Comparison of ENCODE assay signal across 11 mouse cellular contexts in genomic region chr1:90207279-90207678, GRCm38 (mm10). TPM values are rescaled to one million over a fixed set of nuclear protein-coding genes. Genes with fewer than 3 reads are reported as not detected.
DNase-seq lines count a peak whose midpoint lies in the region; ATAC-seq lines count a peak whose summit lies in the region.
"Had no signal": no experiment of that assay in that cellular context is flagged by ENCODE, and none has a peak within 500 bp of the region (broad histone marks: within the 10 kb centered on the region; RNA-seq: fewer than 3 reads in every experiment).

No protein-coding gene starts in this region.

- intact Hi-C loops in left cerebral cortex, postnatal 10 days (cut with DNase I) = no loop called here

- H3K4me3 ChIP-seq in kidney, embryonic 16.5 days (ENCODE audit: low read length) = peak overlapping the region; percentile 62
- peak overlapping the region; percentile 76 for H3K4me3 ChIP-seq in embryonic facial prominence, embryonic 13.5 days
- H3K4me3 ChIP-seq in heart, embryonic 16.5 days (ENCODE audit: low read length) = peak overlapping the region; percentile 45
- peak overlapping the region; percentile 43 for H3K4me3 ChIP-seq in midbrain, embryonic 15.5 days

- DNase-seq in kidney, postnatal 25 days = no peak
- DNase-seq in adrenal gland, adult 8-10 months = no peak
- no peak for DNase-seq in left cerebral cortex, postnatal 10 days (ENCODE audit: extremely low spot score in 1 of 2, low spot score in 2 of 2)
- no peak for DNase-seq in layer of hippocampus, postnatal 10 days (ENCODE audit: low spot score in 2 of 2)
- DNase-seq: adrenal gland, postnatal 25 days had no signal

- 50% methylated on average over 6 of the region's 6 CpGs for WGBS in kidney, embryonic 16.5 days
- 56% methylated on average over 6 of the region's 6 CpGs for WGBS in embryonic facial prominence, embryonic 13.5 days
- 49% methylated on average over 6 of the region's 6 CpGs for WGBS in heart, embryonic 16.5 days
- 45% methylated on average over 6 of the region's 6 CpGs for WGBS in midbrain, embryonic 15.5 days

- H3K4me1 ChIP-seq in kidney, embryonic 16.5 days (ENCODE audit: insufficient read depth, low read length) = peaks cover 63% of the 10 kb centered on the region
- peaks cover 82% of the 10 kb centered on the region for H3K4me1 ChIP-seq in embryonic facial prominence, embryonic 13.5 days
- peaks cover 32% of the 10 kb centered on the region for H3K4me1 ChIP-seq in heart, embryonic 16.5 days (ENCODE audit: control insufficient read depth, insufficient read depth, low read length)
- H3K4me1 ChIP-seq in midbrain, embryonic 15.5 days = peaks cover 65% of the 10 kb centered on the region

- 0 out of 2 replicates have a peak overlapping the region, but pooled peaks have one; percentile 13 for H3K27ac ChIP-seq in kidney, embryonic 16.5 days (ENCODE audit: low read length)
- H3K27ac ChIP-seq in embryonic facial prominence, embryonic 13.5 days = peak overlapping the region; percentile 51; the same call in 1 of the 2 replicates
- H3K27ac ChIP-seq in heart, embryonic 16.5 days (ENCODE audit: low read length) = peak overlapping the region; percentile 14; the same call in 1 of the 2 replicates
- H3K27ac ChIP-seq in midbrain, embryonic 15.5 days = no peak overlapping the region
- H3K27ac ChIP-seq: macrophage had no signal

- H3K4me2 ChIP-seq in kidney, embryonic 16.5 days (replicated peaks; ENCODE audit: low read depth, low read length) = peak overlapping the region; percentile 57
- H3K4me2 ChIP-seq in embryonic facial prominence, embryonic 13.5 days = peak overlapping the region; percentile 77
- peak overlapping the region; percentile 57 for H3K4me2 ChIP-seq in heart, embryonic 16.5 days (ENCODE audit: low read depth, low read length)
- H3K4me2 ChIP-seq in midbrain, embryonic 15.5 days = peak overlapping the region; percentile 58

- H3K9me3 ChIP-seq in kidney, embryonic 16.5 days (ENCODE audit: low read length) = no peaks in the 10 kb centered on the region
- H3K9me3 ChIP-seq in embryonic facial prominence, embryonic 13.5 days = no peaks in the 10 kb centered on the region
- no peaks in the 10 kb centered on the region for H3K9me3 ChIP-seq in heart, embryonic 16.5 days (replicated peaks; ENCODE audit: control insufficient read depth, low read length)
- H3K9me3 ChIP-seq in midbrain, embryonic 15.5 days = no peaks in the 10 kb centered on the region

- peak overlapping the region; percentile 45 for H3K9ac ChIP-seq in kidney, embryonic 16.5 days (replicated peaks; ENCODE audit: low read length)
- peak overlapping the region; percentile 87 for H3K9ac ChIP-seq in embryonic facial prominence, embryonic 13.5 days
- H3K9ac ChIP-seq in heart, embryonic 16.5 days (ENCODE audit: low read length) = peak overlapping the region; percentile 8; the same call in 1 of the 2 replicates
- H3K9ac ChIP-seq in midbrain, embryonic 15.5 days = no peak overlapping the region

- no peaks in the 10 kb centered on the region for H3K27me3 ChIP-seq in kidney, embryonic 16.5 days (ENCODE audit: insufficient read depth, low read length)
- H3K27me3 ChIP-seq in embryonic facial prominence, embryonic 13.5 days = peaks cover 4% of the 10 kb centered on the region; the same call in 1 of the 2 replicates
- H3K27me3 ChIP-seq in heart, embryonic 16.5 days (ENCODE audit: control insufficient read depth, insufficient read depth, low read length) = peaks cover 11% of the 10 kb centered on the region
- peaks cover 7% of the 10 kb centered on the region; the same call in 1 of the 2 replicates for H3K27me3 ChIP-seq in midbrain, embryonic 15.5 days (replicated peaks)

- no peak for ATAC-seq in kidney, embryonic 16.5 days (ENCODE audit: low FRiP score, low TSS enrichment)
- no peak for ATAC-seq in embryonic facial prominence, embryonic 13.5 days (ENCODE audit: insufficient number of reproducible peaks, insufficient read depth, low FRiP score, low TSS enrichment, low read depth)
- no peak for ATAC-seq in heart, embryonic 16.5 days (replicated peaks; ENCODE audit: extremely low read depth, insufficient read depth, low FRiP score)
- no peak for ATAC-seq in midbrain, embryonic 15.5 days (replicated peaks)

- no peaks in the 10 kb centered on the region; the same call in 1 of the 2 replicates for H3K36me3 ChIP-seq in kidney, embryonic 16.5 days (ENCODE audit: insufficient read depth, low read length)
- peaks cover 22% of the 10 kb centered on the region for H3K36me3 ChIP-seq in embryonic facial prominence, embryonic 13.5 days
- no peaks in the 10 kb centered on the region for H3K36me3 ChIP-seq in heart, embryonic 16.5 days (ENCODE audit: control insufficient read depth, insufficient read depth)
- H3K36me3 ChIP-seq in midbrain, embryonic 15.5 days (replicated peaks) = no peaks in the 10 kb centered on the region

RNA-seq across cellular contexts. Expression of gene Ackr3, which starts 3.5 kb away (rescaled TPM):
- polyA plus RNA-seq in kidney, embryonic 16.5 days (2015; fragmentation: Nextera tagmentation; extraction: Ambion mirVana) = 51.8 and 54.0 TPM in 2 replicates
- 48.5 and 60.6 TPM in 2 replicates for polyA plus RNA-seq in embryonic facial prominence, embryonic 13.5 days (2015; fragmentation: Nextera tagmentation; extraction: Ambion mirVana)
- polyA plus RNA-seq in heart, embryonic 16.5 days (2015; fragmentation: Nextera tagmentation; extraction: Ambion mirVana) = 23.8 and 27.0 TPM in 2 replicates
- polyA plus RNA-seq in midbrain, embryonic 15.5 days (2015; fragmentation: Nextera tagmentation; extraction: Ambion mirVana) = 11.3 and 11.4 TPM in 2 replicates
- 10 to 100 TPM; 20.0 to 86.1 (median 59.0) TPM for total RNA-seq in adrenal gland, adult 8-10 months (2022)
- 1 to 10 TPM; 6.9 to 7.9 TPM for total RNA-seq in left cerebral cortex, postnatal 10 days (2021)
- 1 to 10 TPM; 8.4 to 8.5 TPM for total RNA-seq in layer of hippocampus, postnatal 10 days (2021)
- polyA plus RNA-seq: macrophage had no signal

RNA-seq across cellular contexts. Expression of gene Iqca, which starts 54.1 kb away (rescaled TPM):
- 0.34 and 0.39 TPM in 2 replicates for polyA plus RNA-seq in kidney, embryonic 16.5 days (2015; fragmentation: Nextera tagmentation; extraction: Ambion mirVana)
- polyA plus RNA-seq in embryonic facial prominence, embryonic 13.5 days (2015; fragmentation: Nextera tagmentation; extraction: Ambion mirVana) = 0.32 TPM in 1 of 2 replicates, not detected in the other
- polyA plus RNA-seq in heart, embryonic 16.5 days (2015; fragmentation: Nextera tagmentation; extraction: Ambion mirVana) = 0.16 and 0.37 TPM in 2 replicates
- polyA plus RNA-seq in midbrain, embryonic 15.5 days (2015; fragmentation: Nextera tagmentation; extraction: Ambion mirVana) = 0.95 and 1.2 TPM in 2 replicates
- total RNA-seq in adrenal gland, adult 8-10 months (2022) = not detected
- under 1 TPM; 0.34 to 0.51 TPM for total RNA-seq in left cerebral cortex, postnatal 10 days (2021)
- 1 to 10 TPM; 1.1 to 2.2 TPM for total RNA-seq in layer of hippocampus, postnatal 10 days (2021)
- total RNA-seq: adrenal gland, postnatal 25 days had no signal
- polyA plus RNA-seq: macrophage; small intestine, adult 2 months had no signal
